1 mouse cellular context compared by ENCODE assay signal in the genomic region with DNA sequence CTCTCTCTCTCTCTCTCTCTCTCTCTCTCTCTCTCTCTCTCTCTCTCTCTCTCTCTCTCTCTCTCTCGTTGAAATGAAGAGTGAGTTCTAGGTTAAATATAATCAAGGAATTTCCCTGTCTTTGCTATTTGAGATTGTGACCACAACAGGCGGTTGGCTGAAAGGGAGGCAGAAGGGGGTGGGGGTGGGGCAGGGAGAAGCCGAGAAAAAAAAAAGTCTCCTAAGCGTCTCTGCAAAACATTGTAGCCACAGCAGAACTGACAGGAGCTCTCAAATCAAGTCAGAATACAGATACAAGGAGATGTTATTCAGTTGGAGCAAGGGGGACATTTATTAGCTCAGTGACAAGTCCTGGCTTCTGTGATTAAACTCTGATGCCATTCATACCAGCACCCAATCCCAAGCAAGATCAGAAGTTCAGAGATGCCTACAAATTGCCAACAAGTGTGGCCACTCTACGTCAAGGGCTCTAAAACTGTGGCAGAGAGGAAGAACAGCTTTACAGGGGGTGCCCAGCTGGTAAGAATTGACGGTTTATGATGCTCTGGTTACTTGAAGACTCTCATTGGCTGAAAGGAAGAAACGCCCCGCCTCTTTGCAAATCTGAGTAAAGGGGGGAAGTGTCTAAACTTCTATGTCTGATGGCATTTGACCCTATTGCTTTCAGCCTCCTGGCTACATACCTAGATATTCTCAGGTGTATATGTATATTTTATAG.
A peak's percentile ranks its signal among the peaks of the same experiment; 100 is the strongest.
TF ChIP-seq lines count a peak whose summit lies in the region.

A gene (plus strand): TSS at position 233 of the 718 bp plus-strand sequence.

TF ChIP-seq in CH12.LX, 34 proteins besides CTCF, POLR2A, EP300 and RAD21 (continued from another document):
- TF ChIP-seq ZKSCAN1 (IDR thresholded peaks at IDR 0.05; ENCODE audit: borderline replicate concordance, low read depth, low read length) (no peak), JUN (IDR thresholded peaks at IDR 0.05; ENCODE audit: insufficient read depth, low read depth, low read length) (no peak), MAZ (IDR thresholded peaks at IDR 0.05; ENCODE audit: low read depth, low read length) (0 out of 2 replicates have a peak, but pooled peaks have one; percentile 64), MAFK (IDR thresholded peaks at IDR 0.05; ENCODE audit: insufficient replicate concordance, low read length) (peak; percentile 43; the same call in 1 of the 2 replicates), PAX5 (IDR thresholded peaks at IDR 0.05; ENCODE audit: low read length) (no peak), MYC (IDR thresholded peaks at IDR 0.05; ENCODE audit: low read depth, low read length) (no peak; the same call in 1 of the 2 replicates), E2F4 (IDR thresholded peaks at IDR 0.05; ENCODE audit: insufficient replicate concordance, low read depth, low read length) (no peak), USF2 (conservative IDR thresholded peaks at IDR 0.05; ENCODE audit: low read depth, low read length) (no peak), SIN3A (IDR thresholded peaks at IDR 0.05; ENCODE audit: low read length) (no peak; the same call in none of the 2 replicates), TCF12 (IDR thresholded peaks at IDR 0.05; ENCODE audit: low read depth, low read length) (peak; percentile 76), UBTF (IDR thresholded peaks at IDR 0.05; ENCODE audit: low read depth, low read length) (no peak), KAT2A (IDR thresholded peaks at IDR 0.05; ENCODE audit: insufficient replicate concordance, low read length) (no peak), MXI1 (IDR thresholded peaks at IDR 0.05; ENCODE audit: low read depth, low read length) (no peak), TBP (conservative IDR thresholded peaks at IDR 0.05; ENCODE audit: low read depth, low read length) (peak; percentile 94), RCOR1 (conservative IDR thresholded peaks at IDR 0.05; ENCODE audit: low read depth, low read length) (peak; percentile 72; the same call in 1 of the 2 replicates), SMC3 (IDR thresholded peaks at IDR 0.05; ENCODE audit: low read depth, low read length) (0 out of 2 replicates have a peak, but pooled peaks have one; percentile 1), NRF1 (IDR thresholded peaks at IDR 0.05; ENCODE audit: low read depth, low read length) (no peak), USF1 (IDR thresholded peaks at IDR 0.05; ENCODE audit: low read depth, low read length) (no peak), ZMIZ1 (IDR thresholded peaks at IDR 0.05; ENCODE audit: low read depth, low read length) (no peak; the same call in 1 of the 2 replicates), CHD2 (IDR thresholded peaks at IDR 0.05; ENCODE audit: low read length) (peak; percentile 87), IRF4 (IDR thresholded peaks at IDR 0.05; ENCODE audit: low read depth, low read length) (peak; percentile 72; the same call in 1 of the 2 replicates)
TF ChIP-seq in CH12.LX: peak in this region for 17.
